Comparison of ENCODE assay signal across 8 mouse cellular contexts in genomic region chr13:22020901-22021339, GRCm38 (mm10). TPM values are rescaled to one million over a fixed set of nuclear protein-coding genes. Genes with fewer than 3 reads are reported as not detected.
A peak's percentile ranks its signal among the peaks of the same experiment; 100 is the strongest.
DNase-seq lines count a peak whose midpoint lies in the region; ATAC-seq and TF ChIP-seq lines count a peak whose summit lies in the region.

No protein-coding gene starts in this region.

- H3K27ac ChIP-seq in ES-Bruce4 (ENCODE audit: insufficient read depth, low read length), result no peak overlapping the region
- H3K27ac ChIP-seq in cortical plate, adult 2 months (ENCODE audit: insufficient read depth, low read length), result no peak overlapping the region
- H3K27ac ChIP-seq in liver, embryonic 13.5 days, result peak overlapping the region; percentile 76

- TF ChIP-seq POLR2A in ES-Bruce4 (IDR thresholded peaks at IDR 0.05; ENCODE audit: insufficient read depth, low read length) (no peak), myocyte (IDR thresholded peaks at IDR 0.05; ENCODE audit: insufficient read length, low read depth) (no peak)
- no peak for TF ChIP-seq POLR2A in cortical plate, adult 2 months (IDR thresholded peaks at IDR 0.05; ENCODE audit: extremely low read depth, insufficient read depth, low read length)

- peak; percentile 27 for ATAC-seq in inflammation-experienced regulatory T-cells, adult 6 months
- peak; percentile 75 for ATAC-seq in liver, embryonic 13.5 days (ENCODE audit: low read depth)

- H3K4me1 ChIP-seq in ES-Bruce4 (ENCODE audit: control insufficient read depth, insufficient read depth, low read length), result no peaks in the 10 kb centered on the region
- H3K4me1 ChIP-seq in cortical plate, adult 2 months (ENCODE audit: control insufficient read depth, insufficient read depth, low read length), result no peaks in the 10 kb centered on the region
- H3K4me1 ChIP-seq in liver, embryonic 13.5 days (replicated peaks), result peaks cover 24% of the 10 kb centered on the region

- H3K27me3 ChIP-seq in ES-Bruce4 (ENCODE audit: control insufficient read depth, insufficient read depth, low read length, poor library complexity, severe bottlenecking) (no peaks in the 10 kb centered on the region), myocyte (ENCODE audit: control insufficient read depth, insufficient read depth, insufficient read length) (no peaks in the 10 kb centered on the region)
- no peaks in the 10 kb centered on the region for H3K27me3 ChIP-seq in liver, embryonic 13.5 days

- H3K9ac ChIP-seq in ES-Bruce4 (ENCODE audit: low read depth, poor library complexity, severe bottlenecking), result peak overlapping the region; percentile 89
- H3K9ac ChIP-seq in liver, embryonic 13.5 days, result peak overlapping the region; percentile 80

- H3K36me3 ChIP-seq in ES-Bruce4 (ENCODE audit: control insufficient read depth, insufficient read depth, low read length, poor library complexity, severe bottlenecking) (no peaks in the 10 kb centered on the region), myocyte (ENCODE audit: control insufficient read depth, insufficient read depth) (no peaks in the 10 kb centered on the region)
- no peaks in the 10 kb centered on the region for H3K36me3 ChIP-seq in liver, embryonic 13.5 days

- no peaks in the 10 kb centered on the region for H3K79me2 ChIP-seq in myocyte (ENCODE audit: control insufficient read depth, insufficient read depth)

- peak overlapping the region; percentile 81 for H3K4me2 ChIP-seq in liver, embryonic 13.5 days
- H3K4me2 ChIP-seq in myocyte (ENCODE audit: low read depth), result peak overlapping the region; percentile 79

- H3K4me3 ChIP-seq in ES-Bruce4 (ENCODE audit: low read depth, low read length), result peak overlapping the region; percentile 70
- peak overlapping the region; percentile 27; the same call in 1 of the 2 replicates for H3K4me3 ChIP-seq in cortical plate, adult 2 months (ENCODE audit: insufficient read depth, low read length)
- peak overlapping the region; percentile 70 for H3K4me3 ChIP-seq in liver, embryonic 13.5 days (replicated peaks)
- H3K4me3 ChIP-seq in myocyte, result peak overlapping the region; percentile 52

- TF ChIP-seq CTCF in ES-Bruce4 (IDR thresholded peaks at IDR 0.05; ENCODE audit: low read depth, low read length), result no peak
- TF ChIP-seq CTCF in cortical plate, adult 2 months (IDR thresholded peaks at IDR 0.05; ENCODE audit: extremely low read depth, insufficient read depth, low read length), result no peak

- H3K9me3 ChIP-seq in ES-Bruce4 (replicated peaks; ENCODE audit: control insufficient read depth, insufficient read depth, low read length, poor library complexity, severe bottlenecking), result no peaks in the 10 kb centered on the region
- no peaks in the 10 kb centered on the region for H3K9me3 ChIP-seq in liver, embryonic 13.5 days (replicated peaks)

- no peak overlapping the region for H3ac ChIP-seq in myocyte (ENCODE audit: control insufficient read depth, insufficient read length)

- peak; percentile 81 for DNase-seq in A20 (ENCODE audit: low read depth, low spot score)
- peak; percentile 42 to 56 for DNase-seq in gastrocnemius, postnatal 4 days (ENCODE audit: low spot score in 2 of 2)
- DNase-seq in liver, embryonic 13.5 days, result peak; percentile 76
- DNase-seq in frontal cortex, postnatal 25 days (ENCODE audit: low spot score in 2 of 2), result no peak

- TF ChIP-seq EP300 in ES-Bruce4 (IDR thresholded peaks at IDR 0.05; ENCODE audit: insufficient read depth, low read depth, low read length), result no peak

- WGBS in liver, embryonic 13.5 days (ENCODE audit: insufficient replicate concordance), result under 1% methylated on average over 8 of the region's 8 CpGs

TF ChIP-seq in myocyte, 11 proteins besides CTCF, POLR2A, EP300 and RAD21:
- TF ChIP-seq E2F4 (IDR thresholded peaks at IDR 0.05; ENCODE audit: insufficient read depth) (peak; percentile 14), TCF3 (IDR thresholded peaks at IDR 0.05; ENCODE audit: insufficient read length, low read depth) (no peak), MYOD1 (IDR thresholded peaks at IDR 0.05; ENCODE audit: control insufficient read depth in 1 of 3, insufficient read length in 2 of 3, low read depth in 2 of 3) (no peak), MYOG (IDR thresholded peaks at IDR 0.05; ENCODE audit: control insufficient read depth in 1 of 3, insufficient read depth in 1 of 3, insufficient read length in 2 of 3, low read depth in 2 of 3) (no peak)

RNA-seq across cellular contexts. Expression of gene Prss16, which starts 11.4 kb away (rescaled TPM):
- polyA plus RNA-seq in ES-Bruce4 (2011; ENCODE audit: insufficient read depth, insufficient read length, low read depth, missing spikeins) (4.1 and 6.9 TPM in 2 replicates), myocyte (2012; fragmentation: generic; extraction: Trizol) (0.34 TPM)
- 1.9 and 2.5 TPM in 2 replicates for polyA plus RNA-seq in cortical plate, adult 2 months (2012; rRNA removed)
- total RNA-seq in gastrocnemius, postnatal 4 days (2021), result under 1 TPM; 0.20 to 0.21 TPM
- 1 to 10 TPM in 1 of 3 experiments, under 1 TPM in 1, not detected in 1; 0.24 to 1.2 TPM for polyA plus RNA-seq in inflammation-experienced regulatory T-cells, adult 6 months (2017; shearing (Covaris generic))
- 0.25 and 0.39 TPM in 2 replicates for polyA plus RNA-seq in liver, embryonic 13.5 days (2015; fragmentation: Nextera tagmentation; extraction: Ambion mirVana)

RNA-seq across cellular contexts. Expression of gene Hist1h2ah, which starts 14.4 kb away (rescaled TPM):
- polyA plus RNA-seq in ES-Bruce4 (2011; ENCODE audit: insufficient read depth, insufficient read length, low read depth, missing spikeins), result 13.0 and 17.2 TPM in 2 replicates
- 0.75 TPM in 1 of 2 replicates, not detected in the other for polyA plus RNA-seq in cortical plate, adult 2 months (2012; rRNA removed)
- 100 to 1,000 TPM; 276 to 360 TPM for total RNA-seq in gastrocnemius, postnatal 4 days (2021)
- 100 to 1,000 TPM in 1 of 3 experiments, 10 to 100 TPM in 1, not detected in 1; 52.3 to 507 TPM for polyA plus RNA-seq in inflammation-experienced regulatory T-cells, adult 6 months (2017; shearing (Covaris generic))
- 3.6 and 18.3 TPM in 2 replicates for polyA plus RNA-seq in liver, embryonic 13.5 days (2015; fragmentation: Nextera tagmentation; extraction: Ambion mirVana)
- polyA plus RNA-seq in myocyte (2012; fragmentation: generic; extraction: Trizol), result 2.2 TPM

RNA-seq across cellular contexts. Expression of gene Hist1h2bk, which starts 14.8 kb away (rescaled TPM):
- 54.4 and 58.6 TPM in 2 replicates for polyA plus RNA-seq in ES-Bruce4 (2011; ENCODE audit: insufficient read depth, insufficient read length, low read depth, missing spikeins)
- polyA plus RNA-seq in cortical plate, adult 2 months (2012; rRNA removed), result 0.50 and 0.64 TPM in 2 replicates
- total RNA-seq in gastrocnemius, postnatal 4 days (2021), result 100 to 1,000 TPM; 393 to 555 TPM
- 1 to 10 TPM in 2 of 3 experiments, not detected in 1; 2.2 to 9.9 TPM for polyA plus RNA-seq in inflammation-experienced regulatory T-cells, adult 6 months (2017; shearing (Covaris generic))
- 3.5 and 3.7 TPM in 2 replicates for polyA plus RNA-seq in liver, embryonic 13.5 days (2015; fragmentation: Nextera tagmentation; extraction: Ambion mirVana)
- 8.2 TPM for polyA plus RNA-seq in myocyte (2012; fragmentation: generic; extraction: Trizol)

RNA-seq across cellular contexts. Expression of gene Hist1h4i, which starts 20.2 kb away (rescaled TPM):
- polyA plus RNA-seq in ES-Bruce4 (2011; ENCODE audit: insufficient read depth, insufficient read length, low read depth, missing spikeins) (5.6 and 6.5 TPM in 2 replicates), myocyte (2012; fragmentation: generic; extraction: Trizol) (31.0 TPM)
- 5.7 and 7.9 TPM in 2 replicates for polyA plus RNA-seq in cortical plate, adult 2 months (2012; rRNA removed)
- total RNA-seq in gastrocnemius, postnatal 4 days (2021), result 100 to 1,000 TPM; 143 to 189 TPM
- polyA plus RNA-seq in inflammation-experienced regulatory T-cells, adult 6 months (2017; shearing (Covaris generic)), result 10 to 100 TPM in 1 of 3 experiments, 1 to 10 TPM in 2; 4.1 to 18.5 (median 6.5) TPM
- 38.8 and 52.6 TPM in 2 replicates for polyA plus RNA-seq in liver, embryonic 13.5 days (2015; fragmentation: Nextera tagmentation; extraction: Ambion mirVana)

RNA-seq across cellular contexts. Expression of gene Hist1h2ag, which starts 21.8 kb away (rescaled TPM):
- polyA plus RNA-seq in ES-Bruce4 (2011; ENCODE audit: insufficient read depth, insufficient read length, low read depth, missing spikeins) (6.3 and 7.9 TPM in 2 replicates), myocyte (2012; fragmentation: generic; extraction: Trizol) (4.1 TPM)
- 0.63 and 1.1 TPM in 2 replicates for polyA plus RNA-seq in cortical plate, adult 2 months (2012; rRNA removed)
- 100 to 1,000 TPM; 270 to 354 TPM for total RNA-seq in gastrocnemius, postnatal 4 days (2021)
- 1 to 10 TPM in 2 of 3 experiments, not detected in 1; 3.9 to 4.5 TPM for polyA plus RNA-seq in inflammation-experienced regulatory T-cells, adult 6 months (2017; shearing (Covaris generic))
- polyA plus RNA-seq in liver, embryonic 13.5 days (2015; fragmentation: Nextera tagmentation; extraction: Ambion mirVana), result 17.9 and 18.6 TPM in 2 replicates

Comparison
In these comparisons a context has a peak if more than half of its experiments do, and no peak if none do; other contexts are left out.
1. DNase-seq: peak in A20 (single experiment), gastrocnemius, postnatal 4 days (2 of 2) and liver, embryonic 13.5 days (single experiment); none in frontal cortex, postnatal 25 days (0 of 2).
2. Peak in every context shown above with its lines, with median percentiles within 50 percentile points of each other: H3K4me3 ChIP-seq.